Mouse (Mus musculus): ENCODE measurements around the gene Grem1.
A peak's percentile ranks its signal among the peaks of the same experiment; 100 is the strongest.

Grem1 gene

GRCm38 (mm10) chr2:113758311-113759161 lies at the start of gene Grem1:
TSS of gene Grem1 (minus strand) at chr2:113758646.
- no peak for DNase-seq

- no peak for DNase-seq
Measured at GRCm38 (mm10) chr2:113807640-113808039, 49.2 kb upstream of the Grem1 start.

- no peak for DNase-seq
Measured at GRCm38 (mm10) chr2:113806851-113807577, 48.6 kb upstream of the Grem1 start.

GRCm38 (mm10) chr2:113805765-113806164 lies 47.3 kb upstream of the Grem1 start:
- DNase-seq: no peak

- DNase-seq: no peak
Measured at GRCm38 (mm10) chr2:113803753-113804152, 45.3 kb upstream of the Grem1 start.

GRCm38 (mm10) chr2:113800846-113801245 lies 42.4 kb upstream of the Grem1 start:
- DNase-seq: no peak

- no peak for DNase-seq
Measured at GRCm38 (mm10) chr2:113798605-113799004, 40.2 kb upstream of the Grem1 start.

GRCm38 (mm10) chr2:113795186-113795585 lies 36.7 kb upstream of the Grem1 start:
- no peak for DNase-seq

GRCm38 (mm10) chr2:113793521-113793920 lies 35.1 kb upstream of the Grem1 start:
- DNase-seq: no peak

- no peak for DNase-seq
Measured at GRCm38 (mm10) chr2:113788821-113789387, 30.5 kb upstream of the Grem1 start.

- DNase-seq: no peak
Measured at GRCm38 (mm10) chr2:113787882-113788281, 29.4 kb upstream of the Grem1 start.

- no peak for DNase-seq
Measured at GRCm38 (mm10) chr2:113784851-113785250, 26.4 kb upstream of the Grem1 start.

GRCm38 (mm10) chr2:113781521-113781920 lies 23.1 kb upstream of the Grem1 start:
- DNase-seq: no peak

GRCm38 (mm10) chr2:113781107-113781506 lies 22.7 kb upstream of the Grem1 start:
- no peak for DNase-seq

GRCm38 (mm10) chr2:113779336-113779735 lies 20.9 kb upstream of the Grem1 start:
- DNase-seq: no peak

- no peak for DNase-seq
Measured at GRCm38 (mm10) chr2:113778036-113778435, 19.6 kb upstream of the Grem1 start.

GRCm38 (mm10) chr2:113776297-113776696 lies 17.9 kb upstream of the Grem1 start:
- DNase-seq: no peak

- no peak for DNase-seq
Measured at GRCm38 (mm10) chr2:113774150-113774805, 15.8 kb upstream of the Grem1 start.

GRCm38 (mm10) chr2:113768541-113769303 lies 10.3 kb upstream of the Grem1 start:
- DNase-seq: no peak

- peak; percentile 40 for DNase-seq
Measured at GRCm38 (mm10) chr2:113765885-113766284, 7.4 kb upstream of the Grem1 start.

- no peak for DNase-seq
Measured at GRCm38 (mm10) chr2:113764968-113765367, 6.5 kb upstream of the Grem1 start.

GRCm38 (mm10) chr2:113757525-113758310 lies 728 bp downstream of the Grem1 start:
- DNase-seq: no peak
